8 mouse cellular contexts compared by ENCODE assay signal in the genomic region with DNA sequence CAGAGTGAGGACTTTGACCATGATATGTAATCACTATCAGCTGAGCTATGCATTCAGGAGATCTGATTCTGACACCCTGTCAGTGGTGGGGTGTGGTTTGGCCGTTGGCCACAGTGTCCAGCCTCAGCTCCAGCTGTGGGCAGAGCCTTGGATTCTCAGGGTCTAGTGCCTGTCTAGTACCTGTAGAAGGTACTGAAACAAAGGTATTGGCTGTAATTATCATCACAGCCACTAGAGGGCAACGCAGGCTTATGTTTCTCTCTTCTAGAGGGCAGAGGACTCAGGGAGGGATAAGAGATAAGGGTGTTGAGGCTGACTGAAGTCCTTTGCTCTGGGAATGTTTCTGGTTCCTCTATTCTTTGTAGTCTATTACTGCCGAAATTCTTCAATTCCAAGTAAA. TPM values are rescaled to one million over a fixed set of nuclear protein-coding genes. Genes with fewer than 3 reads are reported as not detected.
DNase-seq lines count a peak whose midpoint lies in the region; ATAC-seq and TF ChIP-seq lines count a peak whose summit lies in the region.

No protein-coding gene starts in this region.

- peak; percentile 39 for DNase-seq in adrenal gland, adult 2 months
- no peak for DNase-seq in adrenal gland, postnatal 4 days (ENCODE audit: low spot score in 2 of 2)
- DNase-seq in NIH3T3 (ENCODE audit: low read depth), result peak; percentile 71
- DNase-seq in heart, postnatal 0 days (ENCODE audit: low spot score), result peak; percentile 72
- peak; percentile 55 to 63 for DNase-seq in kidney, postnatal 4 days
- DNase-seq in lung, postnatal 36 days, result peak; percentile 79
- peak; percentile 41 for DNase-seq in right cerebral cortex, postnatal 4 days

- no peak overlapping the region for H3K4me2 ChIP-seq in heart, postnatal 0 days (ENCODE audit: low read depth, low read length)

- TF ChIP-seq EP300 in heart, postnatal 0 days (IDR thresholded peaks at IDR 0.05; ENCODE audit: low read depth), result no peak

- no peaks in the 10 kb centered on the region for H3K9me3 ChIP-seq in heart, postnatal 0 days (replicated peaks; ENCODE audit: control insufficient read depth, low read length)

- no peaks in the 10 kb centered on the region for H3K36me3 ChIP-seq in heart, postnatal 0 days (replicated peaks; ENCODE audit: control insufficient read depth, insufficient read depth, low read length)

- peak; percentile 49; the same call in 1 of the 2 replicates for ATAC-seq in heart, postnatal 0 days (ENCODE audit: insufficient read depth, low read depth)

- H3K9ac ChIP-seq in heart, postnatal 0 days (replicated peaks; ENCODE audit: low read depth, low read length), result no peak overlapping the region

- H3K4me1 ChIP-seq in cortical plate, adult 2 months (ENCODE audit: control insufficient read depth, insufficient read depth, low read length), result peaks cover 4% of the 10 kb centered on the region; the same call in 1 of the 2 replicates
- no peaks in the 10 kb centered on the region for H3K4me1 ChIP-seq in heart, postnatal 0 days (ENCODE audit: control insufficient read depth, insufficient read depth)

- WGBS in heart, postnatal 0 days, result 1% methylated on average over 3 of the region's 3 CpGs

- no peak for TF ChIP-seq POLR2A in cortical plate, adult 2 months (IDR thresholded peaks at IDR 0.05; ENCODE audit: extremely low read depth, insufficient read depth, low read length)

- no peak overlapping the region for H3K27ac ChIP-seq in cortical plate, adult 2 months (ENCODE audit: insufficient read depth, low read length)
- no peak overlapping the region for H3K27ac ChIP-seq in heart, postnatal 0 days (ENCODE audit: low read depth)

- peaks cover 30% of the 10 kb centered on the region for H3K27me3 ChIP-seq in heart, postnatal 0 days (ENCODE audit: control insufficient read depth, insufficient read depth, low read length)

- peak; percentile 75 for TF ChIP-seq CTCF in cortical plate, adult 2 months (IDR thresholded peaks at IDR 0.05; ENCODE audit: extremely low read depth, insufficient read depth, low read length)
- TF ChIP-seq CTCF in heart, postnatal 0 days (IDR thresholded peaks at IDR 0.05; ENCODE audit: low read depth), result peak; percentile 89

- H3K4me3 ChIP-seq in cortical plate, adult 2 months (ENCODE audit: insufficient read depth, low read length), result no peak overlapping the region
- no peak overlapping the region for H3K4me3 ChIP-seq in heart, postnatal 0 days (ENCODE audit: low read depth, low read length)

RNA-seq across cellular contexts. Expression of a gene that starts 34.2 kb away (rescaled TPM):
- not detected for total RNA-seq in adrenal gland, adult 2 months (2021)
- polyA plus RNA-seq in adrenal gland, adult 2 months (2012; rRNA removed), result not detected in 2 replicates
- total RNA-seq in adrenal gland, postnatal 4 days (2021), result not detected
- 0.06 and 0.42 TPM in 2 replicates for polyA plus RNA-seq in cortical plate, adult 2 months (2012; rRNA removed)
- total RNA-seq in heart, postnatal 0 days (2014; rRNA removed; ENCODE audit: low replicate concordance), result not detected in 2 replicates
- not detected in 2 replicates for polyA plus RNA-seq in heart, postnatal 0 days (2015; fragmentation: Nextera tagmentation; extraction: Ambion mirVana)

Comparison
In these comparisons a context has a peak if more than half of its experiments do, and no peak if none do; other contexts are left out.
1. DNase-seq: peak in adrenal gland, adult 2 months (single experiment), NIH3T3 (single experiment), heart, postnatal 0 days (single experiment), kidney, postnatal 4 days (2 of 2), lung, postnatal 36 days (single experiment) and right cerebral cortex, postnatal 4 days (single experiment); none in adrenal gland, postnatal 4 days (0 of 2).